Mouse (Mus musculus) spleen, postnatal 4 days (tissue): ENCODE data around the gene Galnt9.

Experiments
- DNase-seq, 2 experiments: peaks; one replicate each; pipeline ENCODE4 v3.0.0; 2022; ENCODE audit warnings: low spot score in 2 of 2

Galnt9 gene

GRCm38 (mm10) chr5:110535964-110536363 is 8.2 kb upstream of the Galnt9 start:
- no peak for DNase-seq

GRCm38 (mm10) chr5:110540947-110541346 is 3.2 kb upstream of the Galnt9 start:
- no peak for DNase-seq

GRCm38 (mm10) chr5:110541456-110541855 is 2.7 kb upstream of the Galnt9 start:
- no peak for DNase-seq

DNA sequence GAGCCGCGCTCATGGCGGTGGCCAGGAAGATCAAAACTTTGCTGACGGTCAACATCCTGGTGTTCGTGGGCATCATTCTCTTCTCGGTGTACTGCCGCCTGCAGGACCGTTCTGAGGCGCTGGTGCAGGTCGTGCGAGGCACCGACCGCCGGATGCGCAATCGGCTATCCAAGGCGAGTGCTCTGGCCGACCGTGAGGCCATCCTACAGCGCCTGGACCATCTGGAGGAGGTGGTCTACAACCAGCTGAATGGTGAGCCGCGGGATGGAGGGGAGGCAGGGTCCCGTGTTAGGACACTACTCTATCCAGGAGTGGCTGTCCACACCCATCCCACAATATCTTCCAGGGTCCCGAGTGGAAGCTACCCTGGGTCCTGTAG is 525 bp downstream of the Galnt9 start:
- DNase-seq = no peak

GRCm38 (mm10) chr5:110545311-110545710 is 1.2 kb downstream of the Galnt9 start:
- DNase-seq = no peak

GRCm38 (mm10) chr5:110546136-110546535 is 2.0 kb downstream of the Galnt9 start:
- no peak for DNase-seq

GRCm38 (mm10) chr5:110546726-110547406 is 2.7 kb downstream of the Galnt9 start:
- no peak for DNase-seq

DNA sequence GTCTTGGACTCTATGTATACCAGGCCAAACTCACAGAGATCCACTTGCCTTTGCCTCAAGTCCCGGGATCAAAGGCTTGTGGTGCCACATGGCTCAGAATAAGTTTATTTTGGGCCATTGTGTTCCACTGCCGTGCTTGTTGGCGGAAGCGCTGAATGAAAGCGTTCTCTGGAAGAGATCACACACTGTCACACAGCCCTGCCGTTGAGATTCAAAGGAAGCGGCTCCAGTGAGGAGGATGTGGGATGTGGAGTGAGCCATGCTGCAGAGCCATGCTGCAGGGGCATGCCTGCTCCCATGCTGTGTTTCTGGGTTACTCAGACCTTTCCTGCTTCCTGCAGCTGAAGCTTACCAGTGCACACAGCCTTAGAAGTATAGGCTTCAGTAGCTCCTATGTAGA is 4.3 kb downstream of the Galnt9 start:
- no peak for DNase-seq

DNA sequence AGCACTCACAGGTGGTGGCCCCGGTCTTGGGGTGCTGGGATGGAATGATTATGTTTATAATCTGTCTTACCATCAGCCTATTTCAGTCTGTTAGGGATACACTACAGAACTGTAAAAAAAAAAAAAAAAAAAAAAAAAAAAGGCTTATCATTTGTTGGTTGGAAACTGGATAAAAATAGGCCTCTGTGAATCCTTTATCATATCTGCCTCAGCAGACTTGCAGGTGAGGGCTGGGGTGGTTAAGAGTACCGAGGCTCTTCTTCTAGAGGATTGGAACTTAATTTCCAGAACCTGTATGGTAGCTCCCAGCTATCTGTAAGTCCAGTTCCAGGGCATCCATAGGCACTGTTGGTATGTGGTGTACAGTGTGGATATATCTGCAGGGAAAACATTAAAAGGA is 6.0 kb downstream of the Galnt9 start:
- DNase-seq = no peak

DNA sequence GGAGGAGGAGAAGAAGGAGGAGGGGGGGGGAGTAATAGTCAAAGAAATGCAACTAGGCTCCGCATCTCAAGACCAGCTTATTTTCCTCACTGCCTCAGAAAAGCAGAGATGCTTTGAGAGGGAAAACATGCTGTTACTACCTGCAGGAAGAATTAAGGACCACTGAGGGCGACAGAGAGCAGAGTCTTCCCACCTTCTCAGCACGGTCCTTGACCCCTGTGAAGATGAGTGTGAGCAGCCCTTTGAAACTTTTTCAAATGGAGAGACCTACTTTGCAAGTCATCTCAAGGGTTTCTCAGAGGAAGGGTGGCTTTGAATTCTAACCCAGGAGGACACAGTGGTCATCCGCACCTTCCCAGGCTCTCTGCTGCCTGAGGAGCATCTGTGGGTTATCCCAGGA is 6.7 kb downstream of the Galnt9 start:
- no peak for DNase-seq

DNA sequence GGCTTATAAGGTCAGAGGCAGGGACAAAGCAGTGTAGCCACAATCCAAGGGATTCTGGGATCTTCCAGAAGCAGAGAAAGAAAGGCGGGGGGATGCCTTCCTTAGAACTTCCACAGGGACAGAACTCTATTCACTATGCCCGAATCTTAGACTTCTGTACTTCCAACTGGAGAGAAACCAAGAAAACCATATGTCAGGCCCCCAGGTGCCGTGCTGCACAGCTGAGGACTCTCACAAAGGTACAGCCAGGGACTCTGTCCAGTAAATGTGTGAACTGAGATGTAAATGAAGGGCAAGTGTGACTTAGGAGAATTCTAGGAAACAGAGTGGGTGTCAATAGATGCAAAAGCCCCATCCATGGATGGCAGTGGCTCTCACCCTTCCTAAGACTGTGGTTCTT is 7.8 kb downstream of the Galnt9 start:
- DNase-seq = no peak

GRCm38 (mm10) chr5:110553315-110553714 is 9.2 kb downstream of the Galnt9 start:
- no peak for DNase-seq

DNA sequence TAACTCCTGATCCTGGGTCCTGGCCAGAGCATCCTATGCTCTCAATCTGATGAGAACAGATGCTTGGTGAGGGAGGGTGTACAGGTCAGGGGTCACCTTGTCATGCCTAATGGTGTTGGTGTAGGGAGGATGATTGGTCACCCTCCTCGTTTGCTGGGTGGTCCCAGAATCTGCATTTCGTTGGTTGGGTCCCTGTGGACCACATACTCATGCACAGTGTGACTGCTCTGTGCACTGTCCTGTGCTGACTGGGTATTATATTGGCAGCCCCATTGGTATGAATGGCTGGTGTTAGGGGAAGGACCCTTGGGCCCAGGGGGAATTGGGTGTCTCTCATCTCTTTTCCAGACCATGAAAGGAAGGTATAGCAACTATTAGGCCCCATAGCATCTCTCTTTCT is 11.0 kb downstream of the Galnt9 start:
- no peak for DNase-seq

DNA sequence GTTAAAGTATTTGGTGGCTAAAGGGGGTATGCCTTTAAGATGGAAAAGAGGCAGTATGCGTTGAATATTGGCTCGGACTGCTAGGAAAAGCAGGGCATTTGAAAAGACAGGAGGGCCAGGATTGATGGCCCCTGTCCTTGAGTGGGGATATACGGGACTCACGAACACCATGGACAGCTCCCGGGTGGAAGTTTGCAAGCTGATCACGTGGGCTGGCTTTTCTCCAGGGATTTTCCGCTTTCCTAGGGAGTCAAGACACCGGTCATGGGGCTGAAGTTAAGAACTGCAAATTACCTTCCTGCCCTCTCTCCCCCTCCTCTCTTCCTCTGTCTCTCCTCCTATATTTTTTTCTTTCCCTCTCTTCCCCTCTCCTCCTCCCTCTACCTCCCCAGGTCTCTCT is 14.2 kb downstream of the Galnt9 start:
- peak in 1 of 2 experiments; percentile 26 for DNase-seq

DNA sequence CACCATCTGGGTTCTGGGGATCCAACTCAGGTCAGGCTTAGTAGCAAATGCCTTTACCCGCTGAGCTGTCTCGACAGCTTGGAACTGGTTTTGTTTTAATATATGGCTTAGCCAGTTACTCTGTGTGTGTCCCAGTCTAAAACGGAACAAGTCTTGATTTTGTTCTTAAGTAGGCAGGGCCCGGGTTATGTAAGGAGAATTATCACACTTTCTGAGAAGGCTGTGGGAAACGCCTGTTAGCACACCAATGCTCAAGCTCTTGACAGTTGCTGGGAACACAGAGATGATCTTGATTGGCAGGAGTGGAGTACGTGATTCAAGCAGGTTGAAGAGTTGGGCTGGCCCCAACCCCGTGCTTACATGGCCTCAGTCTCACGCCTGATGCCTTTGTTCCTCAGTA is 15.5 kb downstream of the Galnt9 start:
- no peak for DNase-seq

DNA sequence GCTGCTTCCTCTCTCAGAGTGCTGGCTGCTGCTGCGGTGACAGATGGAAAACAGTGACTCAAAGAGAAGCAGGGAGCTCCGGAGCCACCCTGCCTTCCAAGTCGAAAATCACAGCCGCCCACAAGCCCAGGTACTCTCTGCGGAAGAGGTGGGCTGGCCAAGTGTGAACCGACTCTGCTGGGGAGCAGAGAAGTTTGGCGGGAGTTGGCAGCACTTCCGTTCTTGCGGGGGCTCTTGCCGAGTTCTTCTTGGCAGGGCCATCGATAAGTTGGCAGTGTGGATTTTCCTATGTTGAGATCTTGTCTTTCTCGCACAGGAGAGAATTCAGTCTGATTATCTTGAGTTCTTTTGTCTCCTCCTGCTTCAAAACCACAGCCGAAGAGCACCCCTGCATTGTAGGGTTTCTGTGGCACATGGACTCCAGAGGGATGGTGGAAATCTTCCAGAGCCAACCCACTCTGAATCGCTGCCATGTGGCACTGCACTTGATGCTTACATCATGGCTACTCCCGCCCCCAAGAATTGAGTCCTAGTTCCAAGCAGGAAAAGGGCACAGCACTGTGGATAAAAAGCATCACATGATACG is 18.7 kb downstream of the Galnt9 start:
- DNase-seq = no peak

DNA sequence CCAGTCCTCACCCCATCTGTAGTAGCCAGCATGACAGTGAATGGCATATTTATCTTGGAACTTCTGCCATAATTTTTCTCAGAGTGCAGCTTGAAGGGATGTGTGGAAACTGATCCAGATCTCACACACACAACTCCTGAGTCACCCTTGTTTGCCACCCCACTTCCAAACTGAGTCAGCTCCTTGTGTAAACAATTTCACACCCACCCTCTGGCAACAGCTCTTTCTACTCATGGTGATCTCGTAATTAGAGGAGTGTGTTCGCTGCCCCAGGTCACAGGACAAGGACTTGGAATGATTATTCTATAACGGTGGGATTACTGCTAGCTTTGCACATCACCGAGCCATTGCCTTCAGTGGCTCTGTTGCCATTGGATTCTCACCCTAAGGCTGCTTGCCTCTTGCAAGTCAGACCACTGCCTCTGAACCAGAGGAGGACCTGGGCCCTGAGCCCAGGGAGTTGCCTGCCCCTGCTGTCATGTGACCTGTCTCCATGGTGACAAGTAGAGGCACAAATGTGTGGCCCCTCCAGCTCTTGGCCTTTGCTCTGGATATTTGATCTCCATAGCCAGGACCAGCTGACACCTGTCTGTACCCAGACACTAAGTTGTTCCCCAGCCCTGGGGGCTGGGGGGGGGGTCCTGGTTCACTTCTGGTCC is 21.0 kb downstream of the Galnt9 start:
- DNase-seq = no peak

GRCm38 (mm10) chr5:110567547-110567946 is 23.4 kb downstream of the Galnt9 start:
- DNase-seq = no peak

DNA sequence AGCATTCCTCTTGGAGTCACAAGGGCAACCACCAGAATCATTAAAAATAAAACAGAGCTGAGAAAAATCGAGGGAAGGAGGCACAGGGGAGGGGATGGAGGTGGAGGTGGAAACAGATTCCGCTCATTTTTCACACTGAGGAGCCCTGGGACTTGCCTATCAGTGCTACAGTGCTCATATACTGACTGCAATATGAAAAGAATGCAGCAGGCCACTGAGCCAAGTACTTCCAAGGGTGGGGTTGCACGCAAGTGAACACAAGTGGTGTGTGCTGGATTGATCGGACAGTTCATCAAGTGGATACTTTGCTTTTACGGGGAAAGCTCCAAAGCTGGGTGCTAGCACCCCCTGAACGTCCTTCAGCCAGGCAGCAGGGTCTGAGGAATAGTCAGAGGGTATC is 30.7 kb downstream of the Galnt9 start:
- no peak for DNase-seq

GRCm38 (mm10) chr5:110579296-110579695 is 35.1 kb downstream of the Galnt9 start:
- no peak for DNase-seq

GRCm38 (mm10) chr5:110580569-110581239 is 36.5 kb downstream of the Galnt9 start:
- DNase-seq = no peak

DNA sequence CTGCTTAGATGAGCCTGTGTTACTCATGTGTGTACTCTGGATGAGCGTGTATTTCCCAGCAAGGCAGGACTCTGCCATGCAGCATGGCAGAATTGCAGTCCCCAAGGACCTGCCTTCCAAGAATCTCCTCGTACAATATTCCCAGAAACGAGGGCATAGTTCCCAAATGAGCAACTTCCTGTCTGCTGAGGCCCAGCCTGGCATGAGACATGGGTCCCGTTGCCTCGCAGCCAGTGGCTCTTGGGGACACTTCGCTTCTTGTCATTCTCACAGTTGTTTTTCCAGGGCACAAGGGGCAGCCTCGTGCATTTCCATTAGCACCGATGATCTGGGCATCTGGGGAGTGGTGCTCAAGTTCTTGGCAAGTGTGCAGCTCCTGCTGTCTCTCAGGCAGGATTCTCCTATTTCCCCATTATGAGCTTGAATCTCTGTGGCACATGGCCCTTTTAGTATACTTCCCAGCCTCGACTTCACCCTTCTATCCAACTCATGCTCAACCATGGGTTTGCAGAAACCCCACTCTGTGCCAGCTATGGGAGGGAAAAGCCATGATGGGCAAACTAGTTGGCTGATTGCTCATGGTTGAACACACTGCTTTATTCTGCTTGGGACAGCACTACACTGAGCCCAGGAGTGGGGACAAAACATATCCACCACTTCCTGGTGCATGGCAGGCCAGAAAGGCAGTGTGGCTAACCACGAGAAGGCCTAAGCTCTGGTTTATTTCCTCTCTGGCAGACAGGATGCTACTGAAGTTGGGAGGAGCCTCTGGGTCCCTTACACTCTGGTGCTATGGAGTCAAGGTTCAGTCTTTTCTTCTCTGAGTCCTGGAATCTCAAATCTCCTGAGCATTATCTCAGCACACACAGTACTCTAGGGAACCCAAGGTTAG is 38.7 kb downstream of the Galnt9 start:
- no peak for DNase-seq
